ENCODE assay signal across 9 mouse cellular contexts in the genomic region with DNA sequence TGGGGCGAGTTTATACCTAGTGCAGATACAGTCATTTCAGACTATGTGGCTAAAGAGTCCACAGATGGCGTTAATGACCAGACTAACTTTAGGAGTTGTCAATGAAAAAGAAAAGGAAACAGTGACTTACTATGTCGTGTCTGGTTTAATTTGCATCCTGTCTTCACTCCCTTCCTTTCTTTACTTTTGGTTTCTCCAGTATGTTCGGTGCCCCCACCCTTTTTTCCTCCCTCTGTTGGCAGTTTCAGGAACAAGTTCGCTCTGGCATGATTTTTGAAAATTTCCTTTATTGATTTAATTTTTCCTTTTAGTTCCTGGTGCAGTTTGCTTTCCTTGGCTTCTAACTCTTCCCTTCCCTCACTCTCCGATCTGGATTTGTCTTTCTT. TPM values are rescaled to one million over a fixed set of nuclear protein-coding genes. Genes with fewer than 3 reads are reported as not detected.
DNase-seq lines count a peak whose midpoint lies in the region; ATAC-seq and TF ChIP-seq lines count a peak whose summit lies in the region.
"Had no signal": no experiment of that assay in that cellular context is flagged by ENCODE, and none has a peak within 500 bp of the region (broad histone marks: within the 10 kb centered on the region; RNA-seq: fewer than 3 reads in every experiment).

No protein-coding gene starts in this region.

- peak overlapping the region; percentile 63 for H3ac ChIP-seq in myocyte (ENCODE audit: control insufficient read depth, insufficient read length)

- peak overlapping the region; percentile 94 for H3K27ac ChIP-seq in layer of hippocampus, adult 2 months
- no peak overlapping the region for H3K27ac ChIP-seq in embryonic facial prominence, embryonic 12.5 days
- no peak overlapping the region for H3K27ac ChIP-seq in intestine, embryonic 15.5 days

- peak overlapping the region; percentile 93 for H3K4me2 ChIP-seq in embryonic facial prominence, embryonic 12.5 days (replicated peaks)
- H3K4me2 ChIP-seq in intestine, embryonic 15.5 days (replicated peaks): peak overlapping the region; percentile 89
- H3K4me2 ChIP-seq in myocyte (ENCODE audit: low read depth): peak overlapping the region; percentile 72

- ATAC-seq in embryonic facial prominence, embryonic 12.5 days (ENCODE audit: insufficient number of reproducible peaks, insufficient read depth, low FRiP score, low TSS enrichment): no peak
- ATAC-seq in intestine, embryonic 15.5 days: peak; percentile 25; the same call in 1 of the 2 replicates

- no peak for TF ChIP-seq POLR2A in myocyte (IDR thresholded peaks at IDR 0.05; ENCODE audit: insufficient read length, low read depth)

- no peaks in the 10 kb centered on the region for H3K9me3 ChIP-seq in embryonic facial prominence, embryonic 12.5 days
- no peaks in the 10 kb centered on the region for H3K9me3 ChIP-seq in intestine, embryonic 15.5 days

- H3K9ac ChIP-seq in embryonic facial prominence, embryonic 12.5 days: peak overlapping the region; percentile 55
- H3K9ac ChIP-seq in intestine, embryonic 15.5 days: peak overlapping the region; percentile 58; the same call in 1 of the 2 replicates

- H3K36me3 ChIP-seq in embryonic facial prominence, embryonic 12.5 days: no peaks in the 10 kb centered on the region
- no peaks in the 10 kb centered on the region for H3K36me3 ChIP-seq in intestine, embryonic 15.5 days
- H3K36me3 ChIP-seq in myocyte (ENCODE audit: control insufficient read depth, insufficient read depth): no peaks in the 10 kb centered on the region

- no peaks in the 10 kb centered on the region for H3K27me3 ChIP-seq in embryonic facial prominence, embryonic 12.5 days
- H3K27me3 ChIP-seq in intestine, embryonic 15.5 days (replicated peaks): no peaks in the 10 kb centered on the region
- no peaks in the 10 kb centered on the region for H3K27me3 ChIP-seq in myocyte (ENCODE audit: control insufficient read depth, insufficient read depth, insufficient read length)

- no peak for DNase-seq in layer of hippocampus, adult 2 months (ENCODE audit: low spot score in 2 of 2)
- DNase-seq in layer of hippocampus, adult 8-10 months (ENCODE audit: low spot score in 2 of 2): no peak
- no peak for DNase-seq in left cerebral cortex, postnatal 36 days (ENCODE audit: low spot score in 2 of 2)
- DNase-seq in left cerebral cortex, adult 11 months (ENCODE audit: low spot score): no peak
- no peak for DNase-seq in layer of hippocampus, postnatal 14 days (ENCODE audit: low spot score in 2 of 2)

- WGBS in embryonic facial prominence, embryonic 12.5 days: 13% methylated on average over 6 of the region's 6 CpGs
- 11% methylated on average over 6 of the region's 6 CpGs for WGBS in intestine, embryonic 15.5 days

- no peaks in the 10 kb centered on the region for H3K79me2 ChIP-seq in myocyte (ENCODE audit: control insufficient read depth, insufficient read depth)

- TF ChIP-seq CTCF in layer of hippocampus, adult 2 months (conservative IDR thresholded peaks at IDR 0.05): peak; percentile 61

- intact Hi-C loops in left cerebral cortex, postnatal 36 days (cut with DNase I): loop anchor here (5.0 to 10.0 kb wide), 3 partner anchors 129 to 886 kb away; no protein-coding TSS in a partner anchor

- H3K4me1 ChIP-seq in embryonic facial prominence, embryonic 12.5 days: peaks cover 6% of the 10 kb centered on the region
- no peaks in the 10 kb centered on the region for H3K4me1 ChIP-seq in intestine, embryonic 15.5 days (replicated peaks)

- peak overlapping the region; percentile 81 for H3K4me3 ChIP-seq in layer of hippocampus, adult 2 months
- peak overlapping the region; percentile 51 for H3K4me3 ChIP-seq in embryonic facial prominence, embryonic 12.5 days
- peak overlapping the region; percentile 55 for H3K4me3 ChIP-seq in intestine, embryonic 15.5 days (replicated peaks)
- peak overlapping the region; percentile 33 for H3K4me3 ChIP-seq in myocyte

TF ChIP-seq in myocyte, 11 proteins besides CTCF, POLR2A, EP300 and RAD21:
- no peak for TF ChIP-seq MYOD1 (IDR thresholded peaks at IDR 0.05; ENCODE audit: control insufficient read depth in 1 of 3, insufficient read length in 2 of 3, low read depth in 2 of 3)
- TF ChIP-seq TCF12 (IDR thresholded peaks at IDR 0.05; ENCODE audit: insufficient read depth, poor library complexity, severe bottlenecking): no peak
- TF ChIP-seq MAX (IDR thresholded peaks at IDR 0.05; ENCODE audit: low read depth): no peak
- no peak for TF ChIP-seq CEBPB (IDR thresholded peaks at IDR 0.05; ENCODE audit: insufficient read depth, poor library complexity, severe bottlenecking)
- no peak for TF ChIP-seq POLR2AphosphoS2 (IDR thresholded peaks at IDR 0.05; ENCODE audit: insufficient read length, low read depth)
- TF ChIP-seq MYOG (IDR thresholded peaks at IDR 0.05; ENCODE audit: control insufficient read depth in 1 of 3, insufficient read depth in 1 of 3, insufficient read length in 2 of 3, low read depth in 2 of 3): no peak
- no peak for TF ChIP-seq REST (IDR thresholded peaks at IDR 0.05; ENCODE audit: insufficient read depth, insufficient read length)
- TF ChIP-seq SRF (IDR thresholded peaks at IDR 0.05; ENCODE audit: control insufficient read depth, insufficient read length, low read depth): no peak
TF ChIP-seq in myocyte: peak in this region for 0.

RNA-seq across cellular contexts. Expression of a gene that starts 3.2 kb away (rescaled TPM):
- total RNA-seq in layer of hippocampus, adult 2 months (2021): 10 to 100 TPM; 63.7 to 74.4 TPM
- 10 to 100 TPM; 48.4 to 59.9 (median 54.6) TPM for total RNA-seq in layer of hippocampus, adult 8-10 months (2022)
- 2.5 and 3.1 TPM in 2 replicates for polyA plus RNA-seq in embryonic facial prominence, embryonic 12.5 days (2016; fragmentation: Nextera tagmentation; extraction: Ambion mirVana)
- polyA plus RNA-seq in intestine, embryonic 15.5 days (2015; fragmentation: Nextera tagmentation; extraction: Ambion mirVana): 6.0 and 6.5 TPM in 2 replicates
- 0.02 TPM for polyA plus RNA-seq in myocyte (2012; fragmentation: generic; extraction: Trizol)
- total RNA-seq in left cerebral cortex, postnatal 36 days (2021): 10 to 100 TPM; 62.6 to 76.9 TPM
- total RNA-seq in layer of hippocampus, postnatal 14 days (2021): 10 to 100 TPM; 62.9 to 63.4 TPM

RNA-seq across cellular contexts. Expression of a gene that starts 49.9 kb away (rescaled TPM):
- not detected for total RNA-seq in layer of hippocampus, adult 2 months (2021)
- under 1 TPM in 1 of 4 experiments, not detected in 3; 0.35 TPM for total RNA-seq in layer of hippocampus, adult 8-10 months (2022)
- not detected in 2 replicates for polyA plus RNA-seq in embryonic facial prominence, embryonic 12.5 days (2016; fragmentation: Nextera tagmentation; extraction: Ambion mirVana)
- not detected in 2 replicates for polyA plus RNA-seq in intestine, embryonic 15.5 days (2015; fragmentation: Nextera tagmentation; extraction: Ambion mirVana)
- polyA plus RNA-seq in myocyte (2012; fragmentation: generic; extraction: Trizol): not detected
- not detected for total RNA-seq in left cerebral cortex, postnatal 36 days (2021)
- under 1 TPM in 1 of 2 experiments, not detected in 1; 0.25 TPM for total RNA-seq in layer of hippocampus, postnatal 14 days (2021)
- total RNA-seq: layer of hippocampus, adult 18-20 months had no signal
